Mouse (Mus musculus) lung, postnatal 0 days (tissue): Measurements from ENCODE around the gene Nr6a1.

Source experiments
- CTCF ChIP-seq: IDR thresholded peaks from 2 replicates; pipeline ENCODE4 v1.5.1; 2016; ENCODE audit warnings: antibody characterized with exemption, mild to moderate bottlenecking
- EP300 ChIP-seq: IDR thresholded peaks from 2 replicates; pipeline ENCODE4 v1.6.1; 2016; ENCODE audit warnings: antibody characterized with exemption, mild to moderate bottlenecking, control low read depth

DNA sequence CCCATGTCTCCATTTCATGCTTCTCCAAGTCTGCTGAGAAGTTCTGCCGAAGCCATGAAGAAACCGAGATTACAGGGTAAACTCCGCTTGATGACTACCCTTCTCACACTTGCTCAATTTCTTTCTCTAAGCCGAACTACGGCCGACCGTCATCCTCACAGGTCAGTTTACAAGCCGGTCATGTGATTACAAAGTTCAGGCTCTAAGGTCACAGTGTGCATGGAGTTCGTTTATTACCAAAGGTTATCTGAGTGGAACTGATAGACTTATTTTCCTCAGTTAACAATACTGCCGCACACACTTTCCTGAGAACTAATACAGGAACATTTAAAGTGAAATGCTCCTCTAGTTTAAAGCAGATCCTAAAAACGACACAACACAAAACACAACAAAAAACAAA, 143.1 kb downstream of the Nr6a1 start:
- TF ChIP-seq CTCF (no peak), EP300 (no peak)
